Mouse (Mus musculus) mesoderm, embryonic 11.5 days (tissue): ENCODE measurements around the gene Fxyd2.
A peak's percentile ranks its signal among the peaks of the same experiment; 100 is the strongest.

Experiments used
- DNase-seq: peaks from one replicate; pipeline ENCODE4 v3.0.0-alpha.2; 2012; ENCODE audit warnings: low read depth, low spot score

Gene Fxyd2

GRCm38 (mm10) chr9:45399434-45399833, at the start of gene Fxyd2:
Gene Fxyd2 (plus strand): TSS chr9:45399669.
- no peak for DNase-seq

DNA sequence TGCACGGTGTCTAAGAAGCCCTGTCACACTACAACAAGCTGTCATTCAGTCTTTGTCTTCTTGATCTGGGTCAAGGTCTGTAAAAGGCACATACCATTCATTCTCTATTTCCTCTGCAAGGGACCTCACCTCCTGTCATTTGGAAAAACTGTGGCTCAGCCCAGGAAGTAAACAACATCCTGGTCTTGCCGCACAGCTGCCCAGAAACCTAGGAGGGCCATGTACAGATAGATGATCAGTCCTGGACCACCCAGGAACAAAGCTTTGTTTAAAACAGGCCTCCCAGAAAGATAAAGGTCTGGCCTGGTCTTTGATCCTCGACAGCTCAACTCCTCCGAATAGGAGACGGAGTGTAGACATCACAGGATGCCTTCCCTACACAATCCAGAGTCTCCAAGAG, 49.6 kb upstream of the Fxyd2 start:
- no peak for DNase-seq

DNA sequence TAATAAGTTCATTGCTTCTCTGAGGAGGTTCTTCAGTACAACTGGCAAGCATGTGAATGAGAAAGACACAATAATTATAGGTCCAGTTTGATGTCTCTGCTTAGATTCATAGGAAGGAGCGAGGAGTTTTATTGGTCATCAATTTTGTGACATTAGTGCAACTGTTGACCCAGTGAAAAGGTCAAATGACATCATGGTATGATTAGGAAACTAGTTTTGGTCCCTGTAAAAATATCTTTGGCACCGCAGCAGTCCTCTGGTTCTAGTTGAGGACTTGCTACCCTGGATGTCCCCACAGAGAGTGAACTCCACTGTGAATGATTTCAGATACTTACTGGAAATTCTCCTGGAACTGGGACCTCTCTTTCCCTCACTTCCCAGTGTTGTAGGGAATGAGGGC, 44.3 kb upstream of the Fxyd2 start:
- DNase-seq, result no peak

- peak; percentile 58 for DNase-seq
Observed at GRCm38 (mm10) chr9:45358356-45358755, 41.1 kb upstream of the Fxyd2 start.

- no peak for DNase-seq
Observed at GRCm38 (mm10) chr9:45362051-45362461, 37.4 kb upstream of the Fxyd2 start.

GRCm38 (mm10) chr9:45363639-45364214, 35.7 kb upstream of the Fxyd2 start:
- no peak for DNase-seq

GRCm38 (mm10) chr9:45367716-45368115, 31.8 kb upstream of the Fxyd2 start:
- DNase-seq, result no peak

DNA sequence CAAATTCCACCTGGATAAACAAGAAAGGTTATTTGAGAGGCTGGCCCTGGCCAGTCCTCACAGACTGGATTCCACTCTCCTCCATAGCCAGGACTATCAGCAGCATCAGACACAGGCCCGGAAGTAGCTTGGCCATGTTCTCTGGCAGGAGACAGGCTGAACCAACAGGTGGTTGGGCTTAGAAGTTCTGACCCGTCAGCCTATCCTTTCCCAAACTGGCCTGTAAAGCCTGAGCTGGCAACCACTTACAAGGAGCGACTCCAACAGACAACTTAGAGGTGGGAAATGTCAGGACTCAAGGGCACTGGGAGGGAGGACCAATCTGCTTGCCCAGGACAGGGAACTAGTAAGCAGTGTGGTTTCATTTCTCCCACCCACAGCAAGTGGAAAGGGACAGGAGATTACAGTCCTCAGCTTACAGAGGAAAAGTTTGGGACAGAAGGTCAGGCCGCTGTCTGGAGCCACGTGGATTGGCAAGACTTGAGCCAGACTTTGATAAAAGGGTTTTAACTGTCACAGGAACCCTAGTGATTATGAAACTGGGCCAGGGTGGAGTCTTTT, 31.0 kb upstream of the Fxyd2 start:
- no peak for DNase-seq

- peak; percentile 76 for DNase-seq
Observed at GRCm38 (mm10) chr9:45370117-45370561, 29.3 kb upstream of the Fxyd2 start, which contains the start of gene Fxyd6. Gene Fxyd6 (plus strand): TSS chr9:45370185.

GRCm38 (mm10) chr9:45370616-45371336, 28.7 kb upstream of the Fxyd2 start:
- peak; percentile 43 for DNase-seq

DNA sequence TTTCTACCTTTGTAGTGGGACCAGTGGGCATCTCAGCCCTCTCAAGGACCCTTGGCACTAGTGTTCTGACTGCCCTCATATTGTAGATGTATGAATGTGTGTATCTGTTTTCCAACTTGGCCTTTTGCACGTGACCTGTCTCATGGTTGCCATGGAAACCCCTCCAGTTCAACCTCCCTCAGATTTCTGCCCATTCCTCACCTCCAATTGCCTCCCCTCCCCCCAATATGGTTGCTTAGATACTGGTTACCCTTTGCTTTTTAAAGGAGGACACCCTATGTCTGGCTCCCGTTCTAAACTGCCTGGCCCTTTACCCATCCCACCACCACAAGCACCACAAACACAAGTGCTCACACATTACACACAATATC, 28.1 kb upstream of the Fxyd2 start:
- DNase-seq, result peak; percentile 67

- DNase-seq, result no peak
Observed at GRCm38 (mm10) chr9:45373896-45374295, 25.6 kb upstream of the Fxyd2 start.

DNA sequence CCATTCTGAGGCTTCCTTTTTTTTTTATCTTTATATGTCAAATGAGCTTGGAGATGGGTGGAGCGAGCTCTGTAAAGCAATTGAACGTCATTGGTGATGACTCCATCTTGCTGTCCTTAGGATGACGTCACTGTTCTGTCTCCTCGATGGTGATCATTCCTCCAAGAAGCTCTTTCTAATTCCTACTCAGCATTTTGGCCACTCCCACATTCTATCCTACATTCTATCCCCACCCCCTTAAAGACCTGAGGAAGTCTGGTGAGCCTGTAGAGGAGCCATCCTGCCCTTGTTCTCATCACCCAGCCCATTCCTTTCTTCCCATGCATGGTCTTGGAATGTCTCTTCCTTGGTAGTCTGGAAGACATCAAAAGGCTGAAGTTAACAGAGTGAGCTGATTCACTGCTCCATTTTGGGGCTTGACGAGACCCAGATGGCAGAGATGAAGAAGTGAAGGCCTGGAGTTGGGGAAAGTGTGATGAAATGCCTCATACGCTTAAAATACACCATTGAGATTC, 24.4 kb upstream of the Fxyd2 start:
- DNase-seq, result no peak

GRCm38 (mm10) chr9:45376427-45376826, 23.0 kb upstream of the Fxyd2 start:
- DNase-seq, result no peak

- DNase-seq, result no peak
Observed at GRCm38 (mm10) chr9:45376883-45377282, 22.6 kb upstream of the Fxyd2 start.

DNA sequence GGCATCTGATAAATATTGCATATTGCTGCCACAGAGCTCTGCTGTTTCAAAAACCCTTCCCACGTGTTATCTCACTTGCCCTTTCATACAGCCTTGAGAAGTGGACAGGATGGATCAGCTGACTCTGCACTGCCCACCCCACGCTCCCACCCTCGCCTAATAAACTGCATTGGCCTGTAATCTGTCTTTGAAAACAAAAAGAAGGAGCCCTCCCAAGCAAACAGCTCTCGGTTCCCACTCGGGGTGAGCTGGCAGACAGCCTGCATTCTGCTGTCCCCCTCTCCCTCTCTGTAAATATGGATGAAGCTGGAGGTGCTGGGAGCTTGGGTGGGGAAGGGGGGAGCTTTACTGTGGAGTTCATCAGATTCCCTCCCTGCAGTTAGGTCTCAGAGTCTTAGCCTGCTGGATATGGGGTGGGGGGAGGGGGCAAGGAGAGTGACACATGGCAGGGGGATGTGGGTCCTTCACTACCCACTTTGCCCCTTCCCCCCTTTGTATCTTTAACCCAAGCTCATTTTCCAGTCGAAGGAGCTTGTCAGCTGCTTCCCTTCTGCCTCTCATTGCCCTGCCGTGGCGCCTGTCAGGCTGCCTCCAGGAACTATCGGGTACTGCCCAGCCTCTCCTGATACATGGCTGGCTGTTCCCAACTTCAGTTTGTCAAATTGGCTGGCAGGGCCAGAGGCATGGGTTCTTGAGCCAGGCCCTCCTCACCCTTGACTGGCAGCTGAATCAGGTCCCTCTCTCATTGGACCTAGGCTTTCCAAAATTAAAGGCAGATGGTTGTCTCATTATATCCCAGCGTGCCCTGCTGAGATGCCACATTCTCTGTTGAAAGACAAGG, 18.8 kb upstream of the Fxyd2 start:
- DNase-seq, result no peak

DNA sequence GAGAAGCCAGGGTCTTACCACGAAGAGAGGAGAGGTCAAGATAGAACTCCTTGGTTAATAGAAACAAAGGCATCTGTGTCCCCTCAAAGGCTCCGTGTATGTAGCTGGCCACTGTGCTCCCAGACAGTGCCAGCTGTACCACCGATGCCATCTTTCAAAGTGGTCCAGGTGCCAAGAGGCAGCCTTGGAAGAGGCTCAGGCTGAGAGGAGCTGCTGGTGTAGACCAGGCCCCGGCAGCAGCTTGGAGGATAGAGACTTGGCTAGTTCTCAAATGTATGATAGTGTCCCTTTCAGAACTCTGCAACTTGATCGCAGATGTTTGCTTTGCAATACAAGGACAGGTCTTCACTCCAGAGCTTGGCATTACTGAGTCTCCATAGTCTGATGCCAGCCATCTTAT, 17.1 kb upstream of the Fxyd2 start:
- no peak for DNase-seq

DNA sequence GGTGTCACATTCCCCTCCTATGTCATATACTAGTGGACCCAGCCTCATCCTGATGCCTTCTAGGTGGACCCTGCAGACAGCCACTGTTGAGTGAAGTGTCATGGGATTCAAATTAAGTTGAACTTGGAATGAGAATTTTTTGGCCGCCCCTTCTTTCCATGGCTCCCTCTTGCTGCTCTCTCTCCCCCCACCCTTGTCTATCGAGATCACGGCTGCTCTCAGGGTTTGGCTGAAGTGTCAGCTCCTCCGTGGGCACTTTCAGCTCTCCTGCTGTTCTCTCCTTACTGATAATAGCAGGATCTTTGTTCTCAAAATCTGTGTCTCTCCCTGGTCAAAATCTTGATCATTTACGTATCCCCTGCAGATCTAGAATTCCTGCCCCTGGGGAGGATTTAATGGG, 16.6 kb upstream of the Fxyd2 start:
- DNase-seq, result no peak

DNA sequence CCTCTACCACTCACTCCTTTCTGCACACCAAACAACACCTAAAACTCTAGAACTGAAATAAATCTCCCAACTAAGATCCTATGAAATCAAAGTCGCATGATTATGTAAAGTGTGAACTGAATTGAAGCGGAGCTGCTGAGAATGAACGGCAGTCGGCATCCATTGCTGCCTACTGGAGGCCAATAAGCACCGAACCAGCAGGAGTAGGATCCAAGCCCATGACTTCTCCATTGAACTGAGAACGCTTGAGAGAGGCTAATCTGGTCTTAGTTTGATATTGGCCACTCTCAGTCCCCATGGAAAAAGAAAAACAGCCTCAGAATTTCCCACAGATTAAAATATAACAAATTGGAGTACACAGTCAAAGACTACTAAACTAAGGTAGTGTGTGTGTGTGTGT, 15.6 kb upstream of the Fxyd2 start:
- no peak for DNase-seq

DNA sequence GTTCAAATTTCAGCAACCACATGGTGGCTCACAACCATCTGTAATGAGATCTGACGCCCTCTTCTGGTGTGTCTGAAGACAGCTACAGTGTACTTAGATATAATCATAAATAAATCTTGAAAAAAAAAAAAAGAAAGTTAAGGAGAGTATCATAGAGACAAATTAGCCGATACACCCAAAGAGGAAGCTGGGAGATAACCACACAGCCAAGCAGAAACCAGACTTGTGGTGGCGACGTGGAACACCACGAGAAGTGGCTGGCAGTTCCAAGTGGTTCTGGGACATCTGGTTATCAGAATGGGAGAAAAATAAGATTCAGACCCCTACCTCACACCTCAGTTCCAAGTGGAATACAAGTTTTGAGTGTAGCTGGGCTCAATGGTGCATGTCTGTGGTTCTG, 12.8 kb upstream of the Fxyd2 start:
- DNase-seq, result no peak

GRCm38 (mm10) chr9:45388385-45388994, 11.0 kb upstream of the Fxyd2 start:
- DNase-seq, result peak; percentile 84

DNA sequence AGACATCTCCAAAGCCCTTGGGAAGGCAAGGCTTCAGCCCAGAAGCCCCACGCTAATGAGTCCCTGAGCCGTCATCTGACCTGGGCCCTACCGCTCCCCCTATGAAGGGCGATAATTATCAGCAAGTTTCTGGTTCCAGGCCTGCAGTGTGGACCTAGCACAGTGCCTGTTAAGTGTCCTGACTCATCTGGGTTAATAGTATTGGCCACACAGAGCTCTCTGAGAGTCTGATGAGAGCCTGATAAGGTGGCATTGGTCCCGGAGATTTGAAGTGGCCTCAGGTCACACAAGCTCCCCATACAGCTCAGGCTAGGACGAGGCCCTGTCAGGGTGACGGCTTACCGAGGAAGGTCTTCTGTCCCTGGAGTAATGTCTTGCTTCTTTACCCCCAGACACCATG, 9.9 kb upstream of the Fxyd2 start:
- no peak for DNase-seq
